Mouse (Mus musculus) ES-E14 (cell line): ENCODE data around the gene Hspbap1.

ENCODE experiments used
- HCFC1 ChIP-seq: IDR thresholded peaks from 2 replicates; pipeline ENCODE4 v1.6.1; 2012; ENCODE audit warnings: low read length, inconsistent platforms, borderline replicate concordance; ENCODE audit not compliant: insufficient read depth
- ZC3H11A ChIP-seq: IDR thresholded peaks from 2 replicates; pipeline ENCODE4 v1.6.1; 2012; ENCODE audit warnings: low read depth, mild to moderate bottlenecking, inconsistent platforms, low read length, borderline replicate concordance
- ZNF384 ChIP-seq: IDR thresholded peaks from 2 replicates; pipeline ENCODE4 v1.6.1; 2012; ENCODE audit warnings: low read depth, low read length, inconsistent platforms

GRCm38 (mm10) chr16:35787568-35788189 lies 17.5 kb downstream of the Hspbap1 start:
- TF ChIP-seq ZNF384 (no peak), ZC3H11A (no peak), HCFC1 (no peak)
